Mouse (Mus musculus) olfactory bulb, adult 2 months (tissue): ENCODE data around the gene Susd5.

Experiments used
- CTCF ChIP-seq: fragments of 200-500 bp; IDR thresholded peaks from 2 replicates; pipeline ENCODE4 v1.5.1; 2012; ENCODE audit warnings: low read depth, mild to moderate bottlenecking, low read length, moderate library complexity; ENCODE audit not compliant: insufficient read depth
- POLR2A ChIP-seq: fragments of 200-500 bp; IDR thresholded peaks from 2 replicates; pipeline ENCODE4 v1.6.1; 2012; ENCODE audit warnings: mild to moderate bottlenecking, low read depth, low read length, moderate library complexity; ENCODE audit not compliant: insufficient read depth

GRCm38 (mm10) chr9:114052031-114052430 is 4.9 kb upstream of the Susd5 start:
- TF ChIP-seq CTCF (no peak), POLR2A (no peak)
